Mouse (Mus musculus) common myeloid progenitor, adult 5-6 weeks (primary cell): ENCODE measurements at regions not wholly inside any gene's neighbourhood (a gene's known extent, or its start where the extent isn't known, plus 50 kb on each side); places are given as distances from the start of the nearest gene placed in this dataset.
"Not testable (repeated sequence)": the region's sequence is repeated elsewhere in the genome, so short reads cannot be mapped to it uniquely, and the experiment has no call there.

Experiments
- ATAC-seq: replicated peaks from 2 replicates; pipeline ENCODE4 v1.8.0; 2016; ENCODE audit warnings: low read depth, mild to moderate bottlenecking, moderate TSS enrichment, inconsistent platforms; ENCODE audit not compliant: poor library complexity, severe bottlenecking

DNA sequence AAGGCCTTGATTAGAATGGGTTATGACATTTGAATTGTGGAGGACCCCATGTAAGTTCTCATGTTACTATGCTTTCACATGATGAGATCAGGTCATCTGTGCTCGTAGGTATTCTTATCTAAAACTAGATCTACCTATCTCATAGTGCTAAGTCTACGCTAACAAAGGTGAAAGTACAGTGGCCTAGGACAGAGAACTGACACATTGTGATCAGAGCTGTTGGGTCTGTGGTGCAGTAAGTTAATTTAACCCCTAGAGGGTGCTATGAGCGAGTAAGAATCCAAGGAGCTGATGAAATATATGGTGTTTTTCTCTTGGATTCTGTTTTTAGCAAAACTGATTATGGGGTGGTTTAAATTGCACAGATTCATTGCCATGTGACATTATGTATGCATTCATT, 3638.6 kb downstream of the 9330182O14Rik start:
- ATAC-seq, result peak; percentile 83

DNA sequence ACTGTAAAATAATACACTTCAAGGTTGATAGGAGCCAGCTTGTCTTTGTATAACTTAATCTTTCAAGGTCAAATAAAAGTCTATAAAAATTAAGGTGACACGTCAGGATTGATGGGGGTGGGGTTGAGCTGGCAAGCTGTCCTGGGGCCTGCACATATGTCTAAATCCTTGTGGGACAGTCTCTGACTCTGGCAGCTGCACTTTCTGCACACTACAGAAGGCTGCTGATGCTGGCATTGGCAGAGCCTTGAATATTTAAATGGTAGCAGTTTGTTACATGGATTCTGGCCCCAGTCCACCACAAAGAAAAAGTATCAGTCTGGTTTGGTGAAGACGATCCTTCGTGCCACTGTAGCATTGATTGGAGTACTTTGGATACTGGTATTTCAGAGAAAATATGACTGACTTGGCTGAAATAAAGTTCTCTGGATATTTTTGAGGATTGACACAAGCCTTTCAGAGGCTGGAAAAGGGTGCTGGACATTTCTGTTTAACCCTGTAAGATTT, 3648.0 kb downstream of the 9330182O14Rik start:
- not testable (repeated sequence) for ATAC-seq

- ATAC-seq, result no peak
Observed at GRCm38 (mm10) chr15:43784171-43784570, 3650.0 kb downstream of the 9330182O14Rik start.

DNA sequence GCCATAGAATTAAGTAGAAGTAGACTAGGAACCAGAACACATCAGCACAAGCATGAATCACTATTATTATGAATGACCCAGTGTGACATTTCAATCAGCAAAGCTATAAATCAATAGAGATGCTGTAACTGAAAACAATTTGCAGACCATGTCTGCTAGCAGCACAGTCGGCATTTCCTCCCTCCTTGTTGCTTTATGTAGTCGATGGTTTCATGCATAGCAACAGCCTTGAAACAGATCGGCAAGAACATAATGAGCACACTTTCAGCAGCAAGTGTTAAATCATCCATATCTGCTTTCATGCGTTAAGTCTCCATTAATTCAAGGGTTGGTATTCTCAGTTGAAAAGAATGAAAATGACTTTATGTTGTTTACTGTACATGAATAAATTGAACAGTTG, 3669.2 kb downstream of the 9330182O14Rik start:
- no peak for ATAC-seq
